13 mouse cellular contexts compared by ENCODE assay signal in the genomic region with DNA sequence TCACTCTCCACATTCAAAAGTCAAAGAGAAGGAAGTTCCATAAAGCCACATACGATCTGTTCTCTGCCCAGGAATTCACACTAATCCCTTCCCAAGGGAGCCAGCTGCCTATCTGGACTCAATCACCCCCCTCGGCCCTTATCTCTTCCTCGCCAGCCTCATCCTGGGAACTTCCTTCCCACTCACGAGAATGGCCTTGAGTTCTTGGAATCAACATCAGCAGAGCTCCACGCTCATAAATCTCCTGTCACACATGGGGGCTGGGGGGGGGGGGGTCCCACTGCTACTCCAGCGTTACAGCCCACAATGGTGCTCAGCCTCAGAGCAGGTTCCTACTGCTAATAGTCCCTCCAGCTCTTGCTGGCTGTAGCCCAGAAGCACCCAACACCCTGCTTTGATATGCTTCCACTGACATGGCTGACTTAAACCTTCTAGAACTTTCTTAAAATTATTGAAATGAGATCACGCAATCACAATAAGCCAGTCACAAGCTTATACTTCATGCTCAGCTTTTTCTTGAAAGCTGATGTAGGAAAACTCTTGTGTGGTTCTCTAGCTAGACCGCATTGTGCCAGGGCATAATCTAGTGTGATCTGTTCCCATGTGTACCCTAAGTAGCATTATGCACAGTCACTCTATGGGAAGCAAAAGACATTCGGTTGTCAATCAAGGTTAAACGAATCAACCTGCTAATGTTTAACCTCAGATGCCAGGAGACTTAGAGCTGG.
DNase-seq lines count a peak whose midpoint lies in the region; ATAC-seq and TF ChIP-seq lines count a peak whose summit lies in the region.
"Had no signal": no experiment of that assay in that cellular context is flagged by ENCODE, and none has a peak within 500 bp of the region (broad histone marks: within the 10 kb centered on the region; RNA-seq: fewer than 3 reads in every experiment).

No protein-coding gene starts in this region.

- no peak overlapping the region for H3K4me2 ChIP-seq in lung, postnatal 0 days (replicated peaks; ENCODE audit: low read depth, low read length)

- H3K27me3 ChIP-seq in Patski: no peaks in the 10 kb centered on the region
- H3K27me3 ChIP-seq in lung, postnatal 0 days (replicated peaks; ENCODE audit: insufficient read depth, low read length): no peaks in the 10 kb centered on the region

- H3K4me3 ChIP-seq in lung, postnatal 0 days (ENCODE audit: low read depth, low read length): no peak overlapping the region

- POLR2A ChIA-PET in Patski (lab: Charles Lee): interaction anchor here (1.6 kb wide), 1 partner anchor 78 kb away, joined by 5 read pairs; no protein-coding TSS in a partner anchor

- no peak overlapping the region for H3K9ac ChIP-seq in lung, postnatal 0 days (replicated peaks; ENCODE audit: low read depth)

- in situ Hi-C loops in Patski (cut with MboI; ENCODE audit: low pct_unique_long_range_greater_than_20kb): no loop called here

- TF ChIP-seq CTCF in Patski (IDR thresholded peaks at IDR 0.05): no peak
- no peak for TF ChIP-seq CTCF in lung, postnatal 0 days (IDR thresholded peaks at IDR 0.05)

- intact Hi-C loops in left cerebral cortex, postnatal 14 days (cut with DNase I): no loop called here

- H3K36me3 ChIP-seq in lung, postnatal 0 days (ENCODE audit: insufficient read depth, low read length): peaks cover 48% of the 10 kb centered on the region

- DNase-seq in adrenal gland, adult 8-10 months: peak; percentile 59
- no peak for DNase-seq in adrenal gland, adult 18-20 months (ENCODE audit: low spot score in 2 of 2)
- DNase-seq in Patski (ENCODE audit: low read depth, low spot score): peak; percentile 33
- DNase-seq in kidney, adult 9 months: peak; percentile 68
- peak; percentile 67 for DNase-seq in lung, postnatal 0 days (ENCODE audit: low spot score)
- no peak for DNase-seq in right cerebral cortex, postnatal 36 days (ENCODE audit: low spot score in 2 of 2)
- no peak for DNase-seq in left cerebral cortex, postnatal 14 days (ENCODE audit: low spot score in 2 of 2)
- no peak for DNase-seq in ovary, postnatal 36 days (ENCODE audit: low spot score)
- DNase-seq: cerebellum, postnatal 25 days; heart, postnatal 10 days; right cerebral cortex, postnatal 25 days had no signal

- no peaks in the 10 kb centered on the region for H3K9me3 ChIP-seq in lung, postnatal 0 days (ENCODE audit: low read length)

- 0 out of 2 replicates have a peak overlapping the region, but pooled peaks have one; percentile 2 for H3K27ac ChIP-seq in lung, postnatal 0 days (ENCODE audit: low read length)
- H3K27ac ChIP-seq: macrophage had no signal

- peak; percentile 32 for ATAC-seq in Patski
- ATAC-seq in lung, postnatal 0 days: peak; percentile 89
- ATAC-seq: inflammation-experienced regulatory T-cells, adult 6 months had no signal

- WGBS in lung, postnatal 0 days: 49% methylated on average over 10 of the region's 10 CpGs

- CTCF ChIA-PET in Patski (lab: Charles Lee): interaction anchor here (1.0 to 3.5 kb wide), 3 partner anchors 19 to 185 kb away, joined by 3 to 17 read pairs (median 7); no protein-coding TSS in a partner anchor

- TF ChIP-seq EP300 in lung, postnatal 0 days (IDR thresholded peaks at IDR 0.05): peak; percentile 99

- H3K4me1 ChIP-seq in lung, postnatal 0 days (ENCODE audit: insufficient read depth, low read depth, low read length): no peaks in the 10 kb centered on the region

Comparison
In these comparisons a context has a peak if more than half of its experiments do, and no peak if none do; other contexts are left out.
1. DNase-seq: peak in adrenal gland, adult 8-10 months (single experiment), Patski (single experiment), kidney, adult 9 months (single experiment) and lung, postnatal 0 days (single experiment); none in adrenal gland, adult 18-20 months (0 of 2), right cerebral cortex, postnatal 36 days (0 of 2), left cerebral cortex, postnatal 14 days (0 of 2) and ovary, postnatal 36 days (single experiment).